Mouse (Mus musculus) hindbrain, embryonic 10.5 days (tissue): ENCODE measurements around the gene Cyth3. TPM values are rescaled to one million over a fixed set of nuclear protein-coding genes. Genes with fewer than 3 reads are reported as not detected.

Experiments used
- polyA plus RNA-seq: library from polyadenylated mRNA; unstranded; fragments of >200 nt; fragmentation: Nextera tagmentation; extraction: Ambion mirVana; gene quantifications from 2 replicates; pipeline ENCODE4 v1.2.1, GENCODE M21; 2016

Gene Cyth3
- polyA plus RNA-seq, 1 experiment from 2014 or later = 36.4 TPM

Other genes with a start within 250 kb of the Cyth3 start
- 179 and 188 TPM in 2 replicates for gene Kdelr2, start 218.6 kb upstream of the Cyth3 start, polyA plus RNA-seq
- 15.6 and 16.7 TPM in 2 replicates for gene Daglb, start 157.9 kb upstream of the Cyth3 start, polyA plus RNA-seq
- gene Rac1, start 94.4 kb upstream of the Cyth3 start, polyA plus RNA-seq = 390 and 422 TPM in 2 replicates
- gene Usp42, start 109.8 kb downstream of the Cyth3 start, polyA plus RNA-seq = 27.0 and 28.4 TPM in 2 replicates
- gene Eif2ak1, start 195.3 kb downstream of the Cyth3 start, polyA plus RNA-seq = 45.0 and 48.4 TPM in 2 replicates